Mouse (Mus musculus): ENCODE measurements around the gene Fgfr2.
A peak's percentile ranks its signal among the peaks of the same experiment; 100 is the strongest.

The Fgfr2 gene

GRCm38 (mm10) chr7:130768151-130768550, 2355.0 kb downstream of the Fgfr2 start:
- no peak for DNase-seq (ENCODE audit: low spot score in 2 of 2)

GRCm38 (mm10) chr7:130766411-130767170, 2356.6 kb downstream of the Fgfr2 start:
- no peak for DNase-seq (ENCODE audit: low spot score in 2 of 2)

- no peak for DNase-seq (ENCODE audit: low spot score in 2 of 2)
Observed at GRCm38 (mm10) chr7:130764160-130764559, 2359.0 kb downstream of the Fgfr2 start.

- peak; percentile 45 to 73 for DNase-seq (ENCODE audit: low spot score in 2 of 2)
Observed at GRCm38 (mm10) chr7:130762071-130762897, 2360.9 kb downstream of the Fgfr2 start.

- no peak for DNase-seq (ENCODE audit: low spot score in 2 of 2)
Observed at GRCm38 (mm10) chr7:130757326-130757865, 2365.8 kb downstream of the Fgfr2 start.

GRCm38 (mm10) chr7:130756343-130756835, 2366.8 kb downstream of the Fgfr2 start:
- DNase-seq (ENCODE audit: low spot score in 2 of 2) = no peak

GRCm38 (mm10) chr7:130754790-130755189, 2368.4 kb downstream of the Fgfr2 start:
- DNase-seq (ENCODE audit: low spot score in 2 of 2) = no peak

GRCm38 (mm10) chr7:130751678-130752077, 2371.5 kb downstream of the Fgfr2 start:
- DNase-seq (ENCODE audit: low spot score in 2 of 2) = no peak

GRCm38 (mm10) chr7:130750752-130751490, 2372.2 kb downstream of the Fgfr2 start:
- no peak for DNase-seq (ENCODE audit: low spot score in 2 of 2)

- no peak for DNase-seq (ENCODE audit: low spot score in 2 of 2)
Observed at GRCm38 (mm10) chr7:130749165-130749564, 2374.0 kb downstream of the Fgfr2 start.

GRCm38 (mm10) chr7:130743239-130744025, 2379.7 kb downstream of the Fgfr2 start:
- DNase-seq (ENCODE audit: low spot score in 2 of 2) = no peak

- DNase-seq (ENCODE audit: low spot score in 2 of 2) = no peak
Observed at GRCm38 (mm10) chr7:130741099-130741498, 2382.1 kb downstream of the Fgfr2 start.

GRCm38 (mm10) chr7:130734195-130734787, 2388.9 kb downstream of the Fgfr2 start:
- DNase-seq (ENCODE audit: low spot score in 2 of 2) = no peak

GRCm38 (mm10) chr7:130733423-130733822, 2389.7 kb downstream of the Fgfr2 start:
- DNase-seq (ENCODE audit: low spot score in 2 of 2) = no peak

- DNase-seq (ENCODE audit: low spot score in 2 of 2) = no peak
Observed at GRCm38 (mm10) chr7:130732908-130733307, 2390.2 kb downstream of the Fgfr2 start.

GRCm38 (mm10) chr7:130731792-130732191, 2391.4 kb downstream of the Fgfr2 start:
- DNase-seq (ENCODE audit: low spot score in 2 of 2) = no peak

GRCm38 (mm10) chr7:130727560-130727959, 2395.6 kb downstream of the Fgfr2 start:
- no peak for DNase-seq (ENCODE audit: low spot score in 2 of 2)

GRCm38 (mm10) chr7:130726724-130727422, 2396.3 kb downstream of the Fgfr2 start:
- DNase-seq (ENCODE audit: low spot score in 2 of 2) = no peak

- DNase-seq (ENCODE audit: low spot score in 2 of 2) = no peak
Observed at GRCm38 (mm10) chr7:130726185-130726584, 2397.0 kb downstream of the Fgfr2 start.
